Mouse (Mus musculus) midbrain, postnatal 0 days (tissue): ENCODE measurements around the gene Olfml2b. TPM values are rescaled to one million over a fixed set of nuclear protein-coding genes. Genes with fewer than 3 reads are reported as not detected.

Experiments used
- ATAC-seq: fragments of 200-750 bp; cut with Nextera tagmentation; 2 replicates; pipeline ENCODE4 v1.8.0; 2017; ENCODE audit warnings: moderate number of reproducible peaks, mild to moderate bottlenecking, moderate TSS enrichment, moderate library complexity; ENCODE audit not compliant: low FRiP score
- DNase-seq: peaks from one replicate; pipeline ENCODE4 v3.0.0-alpha.2; 2015; ENCODE audit warnings: low spot score
- H3K27ac ChIP-seq: fragments of 300-500 bp; sonication (generic); 2 replicates; pipeline ENCODE4 v1.5.1; 2014; ENCODE audit warnings: low read depth, mild to moderate bottlenecking, low read length, mixed read lengths
- H3K27me3 ChIP-seq: fragments of 300-500 bp; sonication (generic); 2 replicates; pipeline ENCODE4 v1.6.1; 2014; ENCODE audit warnings: low read length, control low read depth, mixed read lengths; ENCODE audit not compliant: insufficient read depth
- H3K36me3 ChIP-seq: fragments of 300-500 bp; sonication (generic); 2 replicates; pipeline ENCODE4 v1.6.1; 2014; ENCODE audit warnings: low read length, control low read depth, mixed read lengths; ENCODE audit not compliant: insufficient read depth
- H3K4me1 ChIP-seq: fragments of 300-500 bp; sonication (generic); 2 replicates; pipeline ENCODE4 v1.6.1; 2014; ENCODE audit warnings: mild to moderate bottlenecking, control low read depth, antibody characterized with exemption, low read length, mixed read lengths; ENCODE audit not compliant: insufficient read depth
- H3K4me2 ChIP-seq: fragments of 300-500 bp; sonication (generic); 2 replicates; pipeline ENCODE4 v1.6.1; 2014; ENCODE audit warnings: low read depth, mild to moderate bottlenecking, low read length, mixed read lengths; ENCODE audit not compliant: poor library complexity, severe bottlenecking
- H3K4me3 ChIP-seq: fragments of 300-500 bp; sonication (generic); 2 replicates; pipeline ENCODE4 v1.5.1; 2014; ENCODE audit warnings: low read depth, mild to moderate bottlenecking, low read length, moderate library complexity
- H3K9ac ChIP-seq: fragments of 300-500 bp; sonication (generic); replicated peaks from 2 replicates; pipeline ENCODE4 v1.6.1; 2014; ENCODE audit warnings: mild to moderate bottlenecking, low read length, moderate library complexity, mixed read lengths; ENCODE audit not compliant: poor library complexity, severe bottlenecking
- H3K9me3 ChIP-seq: fragments of 300-500 bp; sonication (generic); 2 replicates; pipeline ENCODE4 v1.6.1; 2016; ENCODE audit warnings: low read length, control low read depth
- CTCF ChIP-seq: IDR thresholded peaks from 2 replicates; pipeline ENCODE4 v1.5.1; 2016; ENCODE audit warnings: antibody characterized with exemption, mild to moderate bottlenecking
- WGBS: fragments of 180-500 bp; shearing (Covaris S2); extraction: QIAGEN DNeasy Blood & Tissue Kit; methylation state at CpG from one replicate; pipeline ENCODE4 v1.1.7; 2014; 5-methylcytosine and 5-hydroxymethylcytosine counted together
- polyA plus RNA-seq: library from polyadenylated mRNA; unstranded; fragments of >200 nt; fragmentation: Nextera tagmentation; extraction: Ambion mirVana; gene quantifications from 2 replicates; pipeline ENCODE4 v1.2.1, GENCODE M21; 2015
- total RNA-seq: library from RNA; depleted of rRNA; stranded (reverse); fragments of >200 nt; gene quantifications from 2 replicates; pipeline ENCODE4 v1.2.3, GENCODE M21; 2014

Olfml2b gene
- total and polyA plus RNA-seq, 2 experiments from 2014 or later: 3.5 to 5.9 TPM

DNA sequence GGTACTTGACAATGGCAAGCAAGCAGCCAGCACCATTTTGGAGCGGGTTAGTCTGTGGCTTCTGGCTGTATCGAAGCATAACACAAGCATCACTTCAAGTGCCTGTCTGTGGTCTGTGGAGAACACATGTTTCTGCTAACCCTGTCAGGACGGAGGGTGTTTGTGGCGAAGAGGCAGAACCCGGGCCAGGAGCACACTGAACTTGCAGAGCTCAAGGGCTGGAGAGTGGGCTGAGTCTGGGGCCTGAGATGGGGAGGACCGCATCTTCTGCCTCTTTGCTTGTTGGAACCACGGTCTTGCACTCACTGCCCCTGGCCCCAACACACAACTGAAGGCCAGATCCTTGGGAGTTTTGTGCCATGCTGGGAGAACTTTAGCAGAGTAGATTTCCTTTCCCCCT, 34.5 kb upstream of the Olfml2b start:
- no peak for TF ChIP-seq CTCF
- DNase-seq: no peak
- H3K4me3 ChIP-seq: no peak overlapping the region
- H3K27me3 ChIP-seq: no peaks in the 10 kb centered on the region
- no peak overlapping the region for H3K9ac ChIP-seq
- no peak overlapping the region for H3K4me2 ChIP-seq
- no peak for ATAC-seq
- H3K36me3 ChIP-seq: no peaks in the 10 kb centered on the region
- no peaks in the 10 kb centered on the region for H3K4me1 ChIP-seq
- no peaks in the 10 kb centered on the region for H3K9me3 ChIP-seq
- H3K27ac ChIP-seq: no peak overlapping the region
- 88% methylated on average over 7 of the region's 7 CpGs for WGBS

DNA sequence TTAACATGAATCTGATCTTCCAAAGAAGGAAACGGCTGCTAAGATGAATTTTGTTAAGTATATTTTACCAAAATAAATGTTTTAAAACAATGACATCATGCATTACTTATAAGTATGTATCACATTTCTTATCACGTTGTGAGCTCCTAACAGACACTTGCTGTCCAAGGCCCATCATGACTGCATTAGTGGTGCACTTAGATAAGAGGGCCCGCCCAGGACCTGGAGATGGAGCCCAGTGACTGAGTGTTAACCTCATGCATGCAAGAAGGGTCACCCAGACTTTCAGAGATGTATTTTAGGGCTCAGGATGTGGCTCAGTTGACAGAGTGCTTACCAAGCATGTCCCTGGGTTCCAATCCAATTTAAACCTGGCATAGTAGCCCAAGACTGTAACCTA, 34.0 kb upstream of the Olfml2b start:
- no peaks in the 10 kb centered on the region for H3K4me1 ChIP-seq
- ATAC-seq: no peak
- H3K27me3 ChIP-seq: no peaks in the 10 kb centered on the region
- H3K9ac ChIP-seq: no peak overlapping the region
- H3K27ac ChIP-seq: no peak overlapping the region
- WGBS: 86% methylated on average over 3 of the region's 3 CpGs
- H3K36me3 ChIP-seq: no peaks in the 10 kb centered on the region
- no peak for DNase-seq
- H3K4me2 ChIP-seq: no peak overlapping the region
- no peak for TF ChIP-seq CTCF
- H3K9me3 ChIP-seq: no peaks in the 10 kb centered on the region
- no peak overlapping the region for H3K4me3 ChIP-seq

DNA sequence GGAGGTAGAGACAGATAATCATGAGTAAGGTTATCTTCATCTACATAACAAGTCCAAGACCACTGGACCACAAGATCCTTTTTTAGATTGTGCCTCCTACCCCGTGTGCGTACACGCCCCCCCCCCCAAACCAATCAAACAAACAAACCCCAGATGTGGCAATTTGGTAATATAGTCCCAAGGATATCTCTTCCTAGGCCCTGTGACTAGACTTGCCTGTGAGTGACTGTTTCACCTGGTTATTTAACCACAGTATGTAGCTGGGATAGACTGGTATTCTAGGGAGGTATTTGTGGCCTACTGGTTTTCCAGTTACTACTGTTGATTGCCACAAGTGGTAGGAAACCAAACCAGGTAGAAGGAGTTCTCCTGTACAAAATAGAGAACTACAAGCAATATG, 33.6 kb upstream of the Olfml2b start:
- TF ChIP-seq CTCF: no peak
- no peak overlapping the region for H3K4me3 ChIP-seq
- DNase-seq (no peak), ATAC-seq (no peak)
- no peak overlapping the region for H3K9ac ChIP-seq
- H3K4me2 ChIP-seq: no peak overlapping the region
- no peaks in the 10 kb centered on the region for H3K9me3 ChIP-seq
- H3K4me1 ChIP-seq: no peaks in the 10 kb centered on the region
- H3K36me3 ChIP-seq: no peaks in the 10 kb centered on the region
- no peaks in the 10 kb centered on the region for H3K27me3 ChIP-seq
- H3K27ac ChIP-seq: no peak overlapping the region
- WGBS: 94% methylated on average over 3 of the region's 3 CpGs

DNA sequence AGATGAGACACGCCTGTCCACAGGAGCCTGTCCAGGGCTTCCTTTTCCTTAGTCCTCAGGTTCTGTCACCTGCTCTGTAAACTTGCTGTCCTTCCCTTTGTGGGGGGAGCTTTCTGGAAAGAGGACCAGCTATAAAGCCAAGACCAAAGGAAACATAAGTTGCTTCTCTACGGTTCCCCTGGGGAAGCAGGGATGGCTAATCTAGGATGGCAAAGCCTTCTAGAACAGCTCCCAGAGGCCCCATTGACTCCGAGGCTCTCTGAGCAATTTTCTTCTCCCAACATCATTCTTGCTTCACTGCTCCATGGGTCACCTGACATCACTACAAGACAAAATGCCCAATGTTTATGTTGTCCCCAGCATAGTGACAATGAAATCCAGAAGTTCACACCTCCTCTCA, 32.7 kb upstream of the Olfml2b start:
- Histone ChIP-seq H3K9me3 (no peaks in the 10 kb centered on the region), H3K4me3 (no peak overlapping the region), H3K4me1 (no peaks in the 10 kb centered on the region), H3K4me2 (no peak overlapping the region), H3K27ac (no peak overlapping the region), H3K9ac (no peak overlapping the region), H3K36me3 (no peaks in the 10 kb centered on the region), H3K27me3 (no peaks in the 10 kb centered on the region)
- 95% methylated on average over 3 of the region's 3 CpGs for WGBS
- DNase-seq: no peak
- TF ChIP-seq CTCF: no peak
- ATAC-seq: no peak

DNA sequence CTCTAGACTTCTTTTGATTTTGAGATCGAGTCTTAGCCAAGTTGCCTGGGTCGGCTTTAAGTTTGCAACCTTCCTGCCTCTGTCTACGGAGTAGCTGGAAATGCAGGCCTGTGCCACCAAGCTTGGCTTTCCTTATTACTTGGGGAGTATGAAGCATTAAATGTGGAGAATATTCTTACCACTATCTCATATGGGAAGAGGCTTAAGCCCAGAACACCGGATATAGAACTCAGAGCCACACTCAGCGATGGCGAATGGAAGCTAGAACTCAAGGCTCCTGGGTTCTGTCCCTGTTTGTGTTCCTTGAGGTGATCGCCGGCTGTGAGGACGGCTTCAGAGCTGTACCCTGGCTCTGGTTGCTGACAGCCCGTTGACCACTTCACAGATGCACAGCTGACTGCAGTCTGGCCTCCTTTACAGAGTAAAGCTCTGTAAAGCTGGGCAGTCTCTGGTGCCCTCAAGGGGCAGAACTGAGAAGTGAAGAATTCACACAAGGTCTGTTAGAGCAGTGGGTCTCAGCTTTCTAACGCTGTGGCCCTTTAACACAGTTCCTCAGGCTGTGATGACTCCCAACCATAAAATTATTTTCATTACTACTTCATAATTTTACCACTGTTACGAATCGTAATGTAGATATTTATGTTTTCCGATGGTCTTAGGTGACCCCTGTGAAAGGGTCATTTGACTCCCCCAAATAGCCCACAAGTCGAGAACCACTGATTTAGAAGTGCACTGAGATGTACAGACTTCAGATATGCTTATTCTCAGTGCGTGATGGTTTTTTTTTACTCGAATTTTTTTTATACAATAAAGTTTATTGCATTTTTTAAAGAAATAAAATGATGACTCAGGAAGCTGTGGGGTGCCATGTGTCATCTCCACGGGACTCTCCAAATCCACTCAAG, 31.1 kb upstream of the Olfml2b start:
- H3K9me3 ChIP-seq: no peaks in the 10 kb centered on the region
- TF ChIP-seq CTCF: peak; percentile 96
- WGBS: 57% methylated on average over 18 of the region's 18 CpGs
- ATAC-seq: peak; percentile 89
- no peaks in the 10 kb centered on the region for H3K27me3 ChIP-seq
- no peak overlapping the region for H3K9ac ChIP-seq
- no peaks in the 10 kb centered on the region for H3K4me1 ChIP-seq
- H3K27ac ChIP-seq: no peak overlapping the region
- H3K4me2 ChIP-seq: no peak overlapping the region
- H3K4me3 ChIP-seq: no peak overlapping the region
- H3K36me3 ChIP-seq: no peaks in the 10 kb centered on the region
- DNase-seq: peak; percentile 89

DNA sequence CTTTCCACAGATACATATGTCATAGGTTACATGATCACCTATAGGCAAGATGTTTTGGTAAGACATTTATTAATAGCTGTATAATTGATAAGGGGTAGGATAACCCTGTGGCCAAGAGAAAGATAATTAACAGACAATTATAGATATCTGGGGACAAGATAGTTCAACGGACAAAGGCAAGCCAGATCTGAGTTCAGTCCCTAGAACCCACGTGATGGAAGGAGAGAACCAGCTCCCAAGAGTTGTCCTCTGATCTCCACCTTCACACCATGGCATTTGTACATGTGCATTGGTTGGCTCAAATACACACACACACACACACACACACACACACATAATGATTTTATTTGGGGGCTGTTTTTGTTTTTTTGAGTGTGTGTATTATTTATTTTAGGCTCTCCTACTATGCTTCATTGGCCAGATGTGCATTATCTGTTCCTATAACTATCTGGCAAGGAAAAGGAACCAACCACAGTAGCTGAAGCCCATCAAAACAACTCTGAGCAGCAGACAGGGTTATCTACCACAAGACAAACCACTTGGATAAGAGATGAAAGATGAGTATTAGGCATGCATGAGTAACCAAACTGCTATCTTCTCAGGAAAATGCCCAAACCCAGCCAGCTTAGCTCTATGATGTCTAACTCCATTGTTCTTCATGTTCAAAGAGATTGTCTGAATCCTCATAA, 24.5 kb upstream of the Olfml2b start:
- Histone ChIP-seq H3K4me2 (no peak overlapping the region), H3K9ac (no peak overlapping the region), H3K27me3 (no peaks in the 10 kb centered on the region), H3K4me3 (no peak overlapping the region), H3K36me3 (no peaks in the 10 kb centered on the region), H3K27ac (no peak overlapping the region), H3K9me3 (peaks cover 6% of the 10 kb centered on the region; the same call in 1 of the 2 replicates), H3K4me1 (no peaks in the 10 kb centered on the region)
- no peak for TF ChIP-seq CTCF
- 81% methylated on average over 2 of the region's 2 CpGs for WGBS
- DNase-seq (no peak), ATAC-seq (no peak)
